Mouse (Mus musculus) adipocyte (in vitro differentiated cells): ENCODE measurements around the gene Dgkg.

Experiments
- DNase-seq: peaks from one replicate; pipeline ENCODE4 v3.0.0-alpha.2; 2016; ENCODE audit warnings: low spot score

The Dgkg gene

GRCm38 (mm10) chr16:22596394-22596793 lies 60.6 kb downstream of the Dgkg start:
- DNase-seq: no peak

GRCm38 (mm10) chr16:22593907-22594306 lies 63.1 kb downstream of the Dgkg start:
- no peak for DNase-seq

- DNase-seq: no peak
Observed at GRCm38 (mm10) chr16:22589619-22590018, 67.4 kb downstream of the Dgkg start.

- DNase-seq: no peak
Observed at GRCm38 (mm10) chr16:22586151-22586836, 70.7 kb downstream of the Dgkg start.

GRCm38 (mm10) chr16:22585523-22585922 lies 71.5 kb downstream of the Dgkg start:
- no peak for DNase-seq

GRCm38 (mm10) chr16:22583401-22583800 lies 73.6 kb downstream of the Dgkg start:
- DNase-seq: no peak

GRCm38 (mm10) chr16:22582173-22582929 lies 74.7 kb downstream of the Dgkg start:
- no peak for DNase-seq

GRCm38 (mm10) chr16:22580103-22580502 lies 76.9 kb downstream of the Dgkg start:
- DNase-seq: no peak

GRCm38 (mm10) chr16:22578883-22579282 lies 78.1 kb downstream of the Dgkg start:
- DNase-seq: no peak

- no peak for DNase-seq
Observed at GRCm38 (mm10) chr16:22577656-22578055, 79.4 kb downstream of the Dgkg start.

GRCm38 (mm10) chr16:22574164-22574563 lies 82.9 kb downstream of the Dgkg start:
- DNase-seq: no peak

GRCm38 (mm10) chr16:22572641-22573341 lies 84.2 kb downstream of the Dgkg start:
- no peak for DNase-seq

GRCm38 (mm10) chr16:22564907-22565272 lies 92.1 kb downstream of the Dgkg start:
- DNase-seq: no peak

- peak; percentile 70 for DNase-seq
Observed at GRCm38 (mm10) chr16:22564259-22564906, 92.6 kb downstream of the Dgkg start.

GRCm38 (mm10) chr16:22563594-22563993 lies 93.4 kb downstream of the Dgkg start:
- DNase-seq: no peak

GRCm38 (mm10) chr16:22554996-22555395 lies 102.0 kb downstream of the Dgkg start:
- peak; percentile 27 for DNase-seq

GRCm38 (mm10) chr16:22552351-22552750 lies 104.7 kb downstream of the Dgkg start:
- no peak for DNase-seq

GRCm38 (mm10) chr16:22551231-22552000 lies 105.6 kb downstream of the Dgkg start:
- DNase-seq: no peak

GRCm38 (mm10) chr16:22549346-22549745 lies 107.7 kb downstream of the Dgkg start:
- DNase-seq: no peak

- peak; percentile 46 for DNase-seq
Observed at GRCm38 (mm10) chr16:22548167-22549080, 108.6 kb downstream of the Dgkg start.

GRCm38 (mm10) chr16:22547741-22548140 lies 109.3 kb downstream of the Dgkg start:
- DNase-seq: no peak
